Comparison of ENCODE assay signal across 8 mouse cellular contexts in genomic region chr16:92478561-92479150, GRCm38 (mm10). TPM values are rescaled to one million over a fixed set of nuclear protein-coding genes. Genes with fewer than 3 reads are reported as not detected.
DNase-seq lines count a peak whose midpoint lies in the region; ATAC-seq and TF ChIP-seq lines count a peak whose summit lies in the region.

No protein-coding gene starts in this region.

- peak; percentile 18 to 90; a peak in 3 of 4 replicates for TF ChIP-seq CTCF in CH12.LX (conservative IDR thresholded peaks at IDR 0.05 in 1 of 2, IDR thresholded peaks at IDR 0.05 in 1 of 2; ENCODE audit: low read depth in 2 of 2, low read length in 2 of 2)

- no peaks in the 10 kb centered on the region for H3K27me3 ChIP-seq in CH12.LX (replicated peaks)
- H3K27me3 ChIP-seq in embryonic facial prominence, embryonic 14.5 days (replicated peaks; ENCODE audit: control insufficient read depth, insufficient read depth, low read length) = peaks cover 6% of the 10 kb centered on the region; the same call in 1 of the 2 replicates

- no peaks in the 10 kb centered on the region for H3K79me2 ChIP-seq in CH12.LX (replicated peaks; ENCODE audit: control insufficient read depth, extremely low read depth, insufficient read depth, poor library complexity, severe bottlenecking)

- dilution Hi-C loops in CH12.LX (cut with MboI; ENCODE audit: extremely low pct_ligation_motif_present, extremely low pct_unique_long_range_greater_than_20kb, low sequenced_read_pairs) = no loop called here

- no peak overlapping the region for H3K4me3 ChIP-seq in CH12.LX (replicated peaks in 1 of 3; ENCODE audit: low read depth in 2 of 3, low read length in 2 of 3, poor library complexity in 1 of 3)
- peak overlapping the region; percentile 18 for H3K4me3 ChIP-seq in embryonic facial prominence, embryonic 14.5 days (ENCODE audit: low read depth, low read length)

- H3K27ac ChIP-seq in CH12.LX (ENCODE audit: insufficient read depth, low read depth) = no peak overlapping the region
- no peak overlapping the region for H3K27ac ChIP-seq in embryonic facial prominence, embryonic 14.5 days (replicated peaks; ENCODE audit: low read depth, low read length)

- no peak overlapping the region for H3K9ac ChIP-seq in CH12.LX (ENCODE audit: insufficient read depth, low read depth)
- H3K9ac ChIP-seq in embryonic facial prominence, embryonic 14.5 days (ENCODE audit: low read depth, low read length) = no peak overlapping the region

- no peaks in the 10 kb centered on the region for H3K9me3 ChIP-seq in CH12.LX (replicated peaks; ENCODE audit: low read length)
- no peaks in the 10 kb centered on the region for H3K9me3 ChIP-seq in embryonic facial prominence, embryonic 14.5 days (ENCODE audit: control insufficient read depth, low read length)

- no peak for TF ChIP-seq POLR2A in CH12.LX (IDR thresholded peaks at IDR 0.05; ENCODE audit: low read depth, low read length)

- H3K4me1 ChIP-seq in CH12.LX (ENCODE audit: control insufficient read depth in 1 of 2, insufficient read depth in 2 of 2) = peaks cover 0 to 11% of the 10 kb centered on the region in 2 experiments; a peak in 1 of 4 replicates
- 0 out of 2 replicates have a peak, but pooled peaks cover 3% of the 10 kb centered on the region for H3K4me1 ChIP-seq in embryonic facial prominence, embryonic 14.5 days (ENCODE audit: control insufficient read depth, insufficient read depth, low read length)

- no peak for DNase-seq in CH12.LX (ENCODE audit: extremely low read depth)
- peak; percentile 73 for DNase-seq in adrenal gland, adult 2 months
- peak; percentile 89 for DNase-seq in embryonic facial prominence, embryonic 14.5 days (ENCODE audit: low spot score)
- DNase-seq in heart, postnatal 14 days = peak; percentile 62 to 78
- peak; percentile 76 to 83 for DNase-seq in kidney, postnatal 4 days
- peak; percentile 63 to 64 for DNase-seq in lung, adult 18-20 months
- peak; percentile 62 for DNase-seq in ovary, postnatal 14 days (ENCODE audit: low spot score)
- no peak for DNase-seq in c-Kit-positive CD71-positive TER-119-positive erythroid progenitor cells, embryonic 14.5 days (ENCODE audit: low spot score)

- WGBS in embryonic facial prominence, embryonic 14.5 days = 7% methylated on average over 21 of the region's 23 CpGs

- peak overlapping the region; percentile 63; the same call in 1 of the 2 replicates for H3K4me2 ChIP-seq in CH12.LX (ENCODE audit: insufficient read depth, low read depth, poor library complexity, severe bottlenecking)
- H3K4me2 ChIP-seq in embryonic facial prominence, embryonic 14.5 days (ENCODE audit: low read depth, low read length) = peak overlapping the region; percentile 49

- no peaks in the 10 kb centered on the region for H3K36me3 ChIP-seq in CH12.LX (replicated peaks in 1 of 2; ENCODE audit: control insufficient read depth in 1 of 2, insufficient read depth in 1 of 2, low read length in 1 of 2)
- no peaks in the 10 kb centered on the region for H3K36me3 ChIP-seq in embryonic facial prominence, embryonic 14.5 days (ENCODE audit: control insufficient read depth, insufficient read depth, low read length)

- intact Hi-C loops in heart, postnatal 14 days (cut with DNase I) = loop anchor here (5.0 kb wide), 1 partner anchor 136 kb away; no protein-coding TSS in a partner anchor

- in situ Hi-C loops in CH12.LX (cut with MboI; ENCODE audit: low pct_ligation_motif_present, low pct_unique_long_range_greater_than_20kb, low sequenced_read_pairs) = no loop called here

- no peak for TF ChIP-seq EP300 in CH12.LX (IDR thresholded peaks at IDR 0.05; ENCODE audit: low read length)

- TF ChIP-seq RAD21 in CH12.LX (IDR thresholded peaks at IDR 0.05; ENCODE audit: low read depth, low read length) = peak; percentile 84

- peak; percentile 67 for ATAC-seq in embryonic facial prominence, embryonic 14.5 days (ENCODE audit: low read depth)

TF ChIP-seq in CH12.LX, 34 proteins besides CTCF, POLR2A, EP300 and RAD21:
- TF ChIP-seq E2F4 (IDR thresholded peaks at IDR 0.05; ENCODE audit: insufficient replicate concordance, low read depth, low read length) (no peak), MAZ (IDR thresholded peaks at IDR 0.05; ENCODE audit: low read depth, low read length) (peak; percentile 54; the same call in 1 of the 2 replicates), IRF4 (IDR thresholded peaks at IDR 0.05; ENCODE audit: low read depth, low read length) (no peak), NELFE (IDR thresholded peaks at IDR 0.05; ENCODE audit: low read depth, low read length) (0 out of 2 replicates have a peak, but pooled peaks have one; percentile 38), POLR2AphosphoS2 (IDR thresholded peaks at IDR 0.05; ENCODE audit: low read depth, low read length) (no peak), JUN (IDR thresholded peaks at IDR 0.05; ENCODE audit: insufficient read depth, low read depth, low read length) (no peak), MXI1 (IDR thresholded peaks at IDR 0.05; ENCODE audit: low read depth, low read length) (0 out of 2 replicates have a peak, but pooled peaks have one; percentile 26), ZC3H11A (IDR thresholded peaks at IDR 0.05; ENCODE audit: low read depth, low read length) (peak; percentile 36), ETS1 (conservative IDR thresholded peaks at IDR 0.05; ENCODE audit: low read depth, low read length) (no peak), GABPA (IDR thresholded peaks at IDR 0.05; ENCODE audit: insufficient replicate concordance, low read depth, low read length) (no peak), MAX (IDR thresholded peaks at IDR 0.05; ENCODE audit: low read length) (no peak), PAX5 (IDR thresholded peaks at IDR 0.05; ENCODE audit: low read length) (no peak), JUND (conservative IDR thresholded peaks at IDR 0.05; ENCODE audit: low read depth, low read length) (no peak), SIN3A (IDR thresholded peaks at IDR 0.05; ENCODE audit: low read length) (0 out of 2 replicates have a peak, but pooled peaks have one; percentile 39), MAFK (IDR thresholded peaks at IDR 0.05; ENCODE audit: insufficient replicate concordance, low read length) (no peak), BHLHE40 (IDR thresholded peaks at IDR 0.05; ENCODE audit: low read depth, low read length) (no peak), ZMIZ1 (IDR thresholded peaks at IDR 0.05; ENCODE audit: low read depth, low read length) (no peak), TCF12 (IDR thresholded peaks at IDR 0.05; ENCODE audit: low read depth, low read length) (0 out of 2 replicates have a peak, but pooled peaks have one; percentile 20), ZKSCAN1 (IDR thresholded peaks at IDR 0.05; ENCODE audit: borderline replicate concordance, low read depth, low read length) (no peak), UBTF (IDR thresholded peaks at IDR 0.05; ENCODE audit: low read depth, low read length) (no peak), CHD1 (IDR thresholded peaks at IDR 0.05; ENCODE audit: low read depth, low read length) (no peak), ELF1 (IDR thresholded peaks at IDR 0.05; ENCODE audit: low read depth, low read length) (no peak), SMC3 (IDR thresholded peaks at IDR 0.05; ENCODE audit: low read depth, low read length) (peak; percentile 78), NRF1 (IDR thresholded peaks at IDR 0.05; ENCODE audit: low read depth, low read length) (peak; percentile 50), MEF2A (IDR thresholded peaks at IDR 0.05; ENCODE audit: borderline replicate concordance, low read depth, low read length) (0 out of 2 replicates have a peak, but pooled peaks have one; percentile 43), HCFC1 (IDR thresholded peaks at IDR 0.05; ENCODE audit: low read depth, low read length) (no peak), USF2 (conservative IDR thresholded peaks at IDR 0.05; ENCODE audit: low read depth, low read length) (no peak), KAT2A (IDR thresholded peaks at IDR 0.05; ENCODE audit: insufficient replicate concordance, low read length) (no peak), ZNF384 (IDR thresholded peaks at IDR 0.05; ENCODE audit: low read depth, low read length) (no peak), USF1 (IDR thresholded peaks at IDR 0.05; ENCODE audit: low read depth, low read length) (no peak), MYC (IDR thresholded peaks at IDR 0.05; ENCODE audit: low read depth, low read length) (no peak), RCOR1 (conservative IDR thresholded peaks at IDR 0.05; ENCODE audit: low read depth, low read length) (no peak), CHD2 (IDR thresholded peaks at IDR 0.05; ENCODE audit: low read length) (no peak), TBP (conservative IDR thresholded peaks at IDR 0.05; ENCODE audit: low read depth, low read length) (no peak)

RNA-seq across cellular contexts. Expression of gene Clic6, which starts 6.9 kb away (rescaled TPM):
- total RNA-seq in CH12.LX (2012; rRNA removed) (0.80 and 1.2 TPM in 2 replicates), CH12.LX (2014; rRNA removed) (0.16 and 0.24 TPM in 2 replicates)
- 0.08 TPM in 1 of 2 replicates, not detected in the other for polyA plus RNA-seq in CH12.LX (2012; ENCODE audit: insufficient read length, low read depth)
- under 1 TPM in 1 of 2 experiments, not detected in 1; 0.55 TPM for total RNA-seq in adrenal gland, adult 2 months (2021)
- 0.08 and 0.21 TPM in 2 replicates for polyA plus RNA-seq in adrenal gland, adult 2 months (2012; rRNA removed)
- 3.0 and 4.1 TPM in 2 replicates for polyA plus RNA-seq in embryonic facial prominence, embryonic 14.5 days (2014; fragmentation: Nextera tagmentation; extraction: Ambion mirVana)
- under 1 TPM; 0.07 to 0.93 TPM for total RNA-seq in heart, postnatal 14 days (2021)

RNA-seq across cellular contexts. Expression of gene Rcan1, which starts 8.0 kb away (rescaled TPM):
- total RNA-seq in CH12.LX (2012; rRNA removed) (10.0 and 10.5 TPM in 2 replicates), CH12.LX (2014; rRNA removed) (15.3 and 15.5 TPM in 2 replicates)
- 12.4 and 13.5 TPM in 2 replicates for polyA plus RNA-seq in CH12.LX (2012; ENCODE audit: insufficient read length, low read depth)
- 10 to 100 TPM; 15.8 to 23.2 TPM for total RNA-seq in adrenal gland, adult 2 months (2021)
- 4.7 and 5.4 TPM in 2 replicates for polyA plus RNA-seq in adrenal gland, adult 2 months (2012; rRNA removed)
- 34.6 TPM in 2 replicates for polyA plus RNA-seq in embryonic facial prominence, embryonic 14.5 days (2014; fragmentation: Nextera tagmentation; extraction: Ambion mirVana)
- 10 to 100 TPM; 52.4 to 69.3 TPM for total RNA-seq in heart, postnatal 14 days (2021)

Comparison
In these comparisons a context has a peak if more than half of its experiments do, and no peak if none do; other contexts are left out.
1. DNase-seq: peak in adrenal gland, adult 2 months (single experiment), embryonic facial prominence, embryonic 14.5 days (single experiment), heart, postnatal 14 days (2 of 2), kidney, postnatal 4 days (2 of 2), lung, adult 18-20 months (2 of 2) and ovary, postnatal 14 days (single experiment); none in CH12.LX (single experiment) and c-Kit-positive CD71-positive TER-119-positive erythroid progenitor cells, embryonic 14.5 days (single experiment).